Mouse (Mus musculus): Measurements from ENCODE around the gene Pak4. TPM values are rescaled to one million over a fixed set of nuclear protein-coding genes. Genes with fewer than 3 reads are reported as not detected.
"Not testable (repeated sequence)": the region's sequence is repeated elsewhere in the genome, so short reads cannot be mapped to it uniquely, and the experiment has no call there.

Gene Pak4
- total RNA-seq, 4 experiments from 2014 or later: 8.4 to 9.0 (median 8.5) TPM

DNA sequence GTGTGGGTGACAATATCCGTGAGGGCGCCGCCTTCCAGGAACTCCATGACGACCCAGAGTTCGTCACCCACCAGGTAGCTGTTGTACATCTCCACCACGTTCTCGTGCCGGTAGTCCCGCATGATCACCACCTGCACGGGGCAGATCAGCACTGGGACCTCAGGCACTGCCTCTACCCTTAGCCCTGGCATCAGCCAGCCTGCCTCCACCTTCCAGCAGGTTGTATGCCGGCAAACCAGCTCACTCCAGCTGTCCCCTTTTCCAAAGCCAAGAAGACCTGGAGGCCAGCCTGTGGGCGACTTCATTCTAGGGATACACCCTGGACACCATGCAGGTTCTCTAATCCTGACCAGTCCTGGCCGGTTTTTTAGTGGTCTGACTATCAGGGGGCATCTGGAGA, 35.0 kb downstream of the Pak4 start:
- DNase-seq (ENCODE audit: low spot score in 2 of 2): no peak

DNA sequence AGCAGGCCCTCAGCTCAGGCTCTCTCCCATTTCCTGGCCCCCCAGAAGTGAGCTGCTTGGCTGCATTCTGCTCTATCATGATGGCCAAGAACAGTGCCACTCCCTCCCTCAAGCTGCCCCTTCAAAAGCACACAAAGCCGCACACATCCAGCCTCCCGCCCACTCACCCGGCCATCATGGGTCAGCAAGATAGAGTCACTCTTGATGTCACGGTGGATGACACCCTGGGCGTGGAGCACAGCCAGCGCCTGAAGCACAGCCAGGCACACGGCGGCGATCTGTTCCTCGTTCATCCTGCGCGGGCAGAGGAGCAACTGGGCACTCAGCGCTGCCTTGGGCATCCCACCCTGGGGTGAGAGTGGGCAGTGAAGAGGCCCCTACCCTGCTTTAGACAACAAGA, 35.6 kb downstream of the Pak4 start:
- no peak for DNase-seq (ENCODE audit: low spot score in 2 of 2)

DNA sequence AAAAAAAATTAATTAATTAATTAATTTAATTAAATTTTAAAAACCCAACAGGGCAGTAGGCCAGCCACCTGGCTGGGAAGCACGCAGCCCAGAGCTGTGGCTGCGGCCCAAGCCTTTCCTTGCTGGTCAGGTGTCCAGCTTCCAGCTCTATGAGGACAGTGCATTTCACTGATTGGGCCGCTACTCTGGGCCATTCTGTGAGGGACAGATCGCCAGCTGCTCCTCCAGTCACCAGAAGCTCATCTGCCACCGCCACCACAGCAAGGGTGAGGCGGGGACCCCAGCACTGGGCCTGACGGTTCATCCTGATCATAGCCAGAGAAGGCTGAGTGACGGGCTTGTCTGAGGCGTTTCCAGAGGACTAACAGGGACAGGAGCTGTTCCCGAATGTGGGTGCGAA, 36.0 kb downstream of the Pak4 start:
- no peak for DNase-seq (ENCODE audit: low spot score in 2 of 2)

DNA sequence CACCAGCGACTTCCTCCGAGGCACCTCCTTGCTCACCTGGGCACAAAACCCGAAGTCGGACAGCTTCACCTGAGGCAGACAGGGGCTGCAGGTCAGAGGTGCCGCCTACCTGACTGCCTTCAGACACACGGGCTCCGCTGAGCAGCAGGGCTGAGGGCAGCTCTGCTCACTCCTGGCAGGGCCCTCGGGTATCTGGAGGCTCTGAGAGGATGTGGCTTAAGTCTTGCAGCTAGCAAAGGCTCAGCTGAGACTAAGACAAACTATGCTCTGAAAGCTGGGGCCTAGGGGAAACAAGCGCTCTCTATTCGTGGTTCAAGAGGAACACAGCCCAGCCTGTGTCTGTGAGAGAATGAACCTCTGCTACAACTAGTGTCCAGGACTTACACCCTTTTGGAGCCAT, 37.1 kb downstream of the Pak4 start:
- no peak for DNase-seq (ENCODE audit: low spot score in 2 of 2)

DNA sequence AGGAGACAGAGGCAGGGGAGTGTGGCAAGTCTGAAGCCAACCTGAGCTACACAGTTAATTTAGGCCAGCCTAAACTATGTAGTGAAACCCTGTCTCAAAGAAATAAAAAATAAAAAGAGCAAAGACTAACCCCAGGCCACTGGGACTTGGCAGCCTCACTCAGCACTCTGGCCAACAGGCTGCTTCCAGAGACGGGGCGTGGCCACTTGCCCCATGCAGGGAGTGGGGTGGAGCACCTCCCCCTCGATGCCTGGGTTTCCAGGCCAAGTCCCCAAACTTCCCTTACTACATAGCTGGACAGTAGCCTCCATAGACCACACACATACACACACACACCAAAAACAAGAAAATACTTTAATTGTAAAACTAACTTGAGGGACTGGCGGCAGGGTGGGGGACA, 39.5 kb downstream of the Pak4 start:
- DNase-seq (ENCODE audit: low spot score in 2 of 2): no peak

DNA sequence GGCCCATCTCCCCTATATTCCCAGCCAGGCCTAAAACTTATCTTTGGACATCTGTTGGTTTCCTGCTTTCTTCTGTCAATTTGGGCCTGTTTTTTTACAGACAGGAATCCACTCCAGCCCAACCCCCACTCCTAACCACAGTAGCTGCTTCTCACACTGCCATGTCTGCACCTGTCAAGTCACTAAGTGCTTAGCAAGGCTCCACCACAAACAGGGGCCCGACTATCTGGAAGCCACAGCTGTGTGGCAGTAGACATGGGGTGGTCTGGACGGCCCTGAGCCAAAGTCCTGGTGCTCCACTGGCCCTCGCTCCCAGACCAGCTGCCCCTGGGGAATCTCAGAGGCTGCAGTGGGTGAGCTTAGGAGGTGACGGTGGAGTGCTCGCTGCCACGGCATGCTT, 40.3 kb downstream of the Pak4 start:
- DNase-seq (ENCODE audit: low spot score in 2 of 2): no peak

DNA sequence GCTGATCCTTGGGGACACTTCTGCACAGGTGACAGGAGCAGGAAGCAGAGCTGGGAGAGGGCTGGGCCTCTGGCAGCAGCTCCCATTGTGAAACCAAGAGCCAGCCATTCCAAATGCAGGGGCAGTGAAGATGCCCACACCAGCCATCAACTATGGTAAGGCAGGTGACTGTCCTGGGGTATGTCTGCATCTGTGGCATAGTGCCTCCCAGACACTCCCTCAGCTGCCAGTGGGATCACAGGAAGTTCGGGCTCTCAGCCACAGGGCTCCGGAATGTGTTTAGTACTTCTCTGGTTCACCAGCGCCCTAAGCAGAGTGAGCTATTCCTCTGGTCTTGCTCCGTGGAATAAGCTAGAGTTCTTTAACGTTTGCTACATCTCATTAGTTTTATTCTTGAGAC, 40.9 kb downstream of the Pak4 start:
- no peak for DNase-seq (ENCODE audit: low spot score in 2 of 2)

GRCm38 (mm10) chr7:28555939-28556535, 41.9 kb downstream of the Pak4 start:
- DNase-seq (ENCODE audit: low spot score in 2 of 2): no peak

GRCm38 (mm10) chr7:28553076-28553475, 44.9 kb downstream of the Pak4 start:
- DNase-seq (ENCODE audit: low spot score in 2 of 2): no peak

GRCm38 (mm10) chr7:28547628-28548027, 50.4 kb downstream of the Pak4 start:
- no peak for DNase-seq (ENCODE audit: low spot score in 2 of 2)

DNA sequence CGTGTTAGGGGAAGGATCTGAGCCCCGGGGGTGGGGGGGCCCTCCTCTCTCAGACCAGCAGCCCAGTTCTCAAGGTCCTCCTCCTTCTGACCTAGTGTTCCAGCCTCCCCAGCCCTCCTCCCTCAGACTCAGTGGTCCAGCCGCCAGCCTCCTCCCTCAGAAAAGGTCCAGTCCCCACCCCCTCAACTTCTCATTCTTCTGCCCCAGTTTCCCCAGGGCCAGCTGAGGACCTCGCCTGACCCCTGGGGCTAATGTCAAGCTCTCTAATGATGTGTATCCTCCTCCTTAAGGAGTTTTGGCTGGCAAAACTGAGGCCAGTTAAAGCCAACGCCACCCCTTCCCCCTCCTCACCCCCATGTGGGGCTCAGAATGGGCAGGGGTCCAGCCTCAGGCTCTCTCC, 50.8 kb downstream of the Pak4 start, which contains the start of gene Nccrp1:
Gene Nccrp1 (minus strand): TSS at position 101 of the 400 bp plus-strand sequence.
- DNase-seq (ENCODE audit: low spot score in 2 of 2): no peak

DNA sequence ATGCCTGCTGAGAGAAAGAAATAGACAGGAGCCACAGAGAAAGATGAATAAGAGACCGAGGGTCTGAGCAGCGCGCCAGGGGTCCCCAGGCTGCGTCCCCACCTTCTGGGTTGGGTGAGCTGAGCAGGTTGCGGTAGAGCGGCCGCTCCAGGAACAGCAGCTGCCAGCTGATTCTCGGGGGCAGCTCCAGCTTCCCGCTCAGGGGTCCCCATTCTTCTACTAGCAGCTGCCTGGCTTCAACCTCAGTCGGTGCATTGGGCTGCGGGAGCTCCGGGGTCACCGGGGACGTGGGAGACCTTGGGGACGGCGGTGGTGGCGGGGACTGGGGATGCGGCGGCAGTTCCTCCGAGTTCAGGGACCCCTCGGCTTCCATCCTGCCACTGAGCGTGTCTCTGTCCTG, 51.3 kb downstream of the Pak4 start:
- no peak for DNase-seq (ENCODE audit: low spot score in 2 of 2)

DNA sequence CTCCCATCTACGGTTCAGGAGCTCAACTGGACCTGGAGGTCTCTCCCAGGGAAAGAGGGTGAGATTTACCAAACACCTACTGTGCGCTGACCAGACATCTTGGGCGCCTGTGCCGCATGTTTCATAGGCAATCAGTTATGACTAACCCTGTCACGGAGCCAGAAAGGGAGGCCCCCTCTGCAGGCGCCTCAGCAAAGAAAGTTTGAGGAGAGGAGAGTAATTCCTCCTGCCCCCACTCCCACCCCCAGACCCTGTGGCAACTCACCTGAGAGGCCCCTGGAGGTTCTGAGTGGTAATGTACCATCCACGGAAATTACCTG, 52.1 kb downstream of the Pak4 start:
- DNase-seq (ENCODE audit: low spot score in 2 of 2): no peak

DNA sequence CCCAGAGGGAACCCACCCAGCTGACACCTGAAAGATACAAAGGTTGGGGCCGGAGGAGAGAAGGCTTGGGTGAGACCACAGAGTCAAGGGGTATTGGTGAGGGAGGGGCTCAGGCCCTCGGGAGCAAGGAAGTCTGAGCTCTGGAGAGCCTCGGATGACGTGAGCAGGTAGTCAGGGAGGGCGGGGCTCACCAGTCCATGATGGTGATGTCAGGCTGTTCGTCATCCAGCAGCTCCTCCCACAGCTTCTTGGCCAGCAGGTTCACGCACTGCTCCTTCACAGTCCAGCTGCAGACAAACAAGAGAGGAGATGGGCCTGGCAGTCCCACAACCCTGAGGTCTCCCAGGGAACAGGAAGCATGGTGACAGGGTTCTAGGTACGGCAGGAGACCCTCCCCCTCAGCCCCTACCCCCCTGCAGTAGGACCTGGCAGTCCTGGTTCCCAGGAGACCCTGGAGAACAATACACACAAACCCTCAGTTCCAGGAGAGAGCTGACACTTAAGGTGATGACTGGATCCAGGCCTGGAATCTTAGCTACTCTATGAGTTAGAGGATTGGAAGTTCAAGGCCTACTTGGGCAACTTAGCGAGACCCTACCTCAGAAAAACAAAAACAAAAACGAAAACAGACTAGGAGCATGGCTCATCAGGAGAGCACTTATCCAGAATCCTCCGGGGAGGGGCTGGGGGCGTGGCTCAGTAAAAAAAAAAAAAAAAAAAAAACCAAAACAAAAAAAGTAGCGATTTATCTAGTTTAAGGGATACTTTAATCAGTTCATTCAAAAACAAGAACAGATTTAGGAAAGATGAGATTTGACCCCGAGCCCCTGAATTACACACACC, 52.7 kb downstream of the Pak4 start:
- DNase-seq (ENCODE audit: low spot score in 2 of 2): no peak

- DNase-seq (ENCODE audit: low spot score in 2 of 2): no peak
Observed at GRCm38 (mm10) chr7:28544051-28544601, 53.9 kb downstream of the Pak4 start.

DNA sequence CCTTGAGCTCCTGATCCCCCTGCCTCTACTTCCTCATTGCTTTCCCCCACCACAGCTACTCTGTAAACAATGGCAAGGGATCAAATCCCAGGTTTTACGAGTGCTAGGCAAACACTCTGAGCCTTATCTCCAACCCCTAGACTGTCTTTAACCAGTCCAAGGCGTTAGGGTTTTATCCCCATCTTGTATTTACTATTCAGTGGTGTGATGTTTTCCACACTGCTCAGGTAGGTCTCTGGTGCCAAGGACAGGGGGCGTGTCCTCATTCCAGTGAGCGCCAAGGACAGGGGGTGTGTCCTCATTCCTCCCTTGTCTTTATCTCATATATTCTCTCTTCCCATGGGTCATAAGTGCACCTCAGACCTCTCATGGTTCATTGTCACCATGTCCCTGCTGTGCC, 57.5 kb downstream of the Pak4 start, which contains the start of gene Sycn:
Gene Sycn (plus strand): TSS at position 360 of the 400 bp plus-strand sequence.
- DNase-seq (ENCODE audit: low spot score in 2 of 2): no peak

DNA sequence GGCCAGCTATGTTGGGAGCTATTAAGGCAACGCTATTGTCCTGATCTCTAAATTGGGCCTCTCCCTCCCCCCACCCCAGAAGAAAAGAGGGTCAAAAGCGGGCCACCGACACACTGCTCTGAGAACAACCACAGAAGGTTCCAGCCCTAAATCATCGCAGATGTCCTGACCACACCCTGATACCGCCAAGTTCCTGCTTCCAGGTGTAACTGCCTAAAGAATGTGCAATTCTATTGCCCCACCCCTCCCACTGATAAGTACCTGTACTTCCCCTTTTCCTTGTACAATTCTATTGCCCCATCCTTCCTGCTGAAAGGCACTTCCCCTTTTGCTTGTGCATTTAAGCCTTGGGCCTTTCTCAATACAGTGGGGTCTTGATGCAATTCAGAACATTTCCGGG, 59.1 kb downstream of the Pak4 start:
- DNase-seq (ENCODE audit: low spot score in 2 of 2): not testable (repeated sequence)

DNA sequence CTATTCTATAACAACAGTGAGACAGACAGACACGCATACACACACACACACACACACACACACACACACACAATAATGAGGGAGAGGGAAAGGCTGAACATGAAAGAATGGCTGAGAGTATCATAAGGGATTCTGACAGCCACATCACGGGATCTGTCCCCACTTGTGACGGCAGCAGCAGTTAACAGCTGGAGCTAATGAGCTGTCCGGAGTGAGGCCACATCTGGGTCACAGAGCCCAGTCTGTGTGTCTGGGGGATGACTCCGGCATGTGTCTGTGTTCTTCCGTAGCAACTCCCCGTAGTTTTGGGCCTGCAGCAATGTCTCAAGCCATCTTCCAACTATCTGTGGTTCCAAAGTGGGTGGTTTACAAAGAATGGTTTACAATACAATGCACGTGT, 66.0 kb downstream of the Pak4 start:
- no peak for DNase-seq (ENCODE audit: low spot score in 2 of 2)

DNA sequence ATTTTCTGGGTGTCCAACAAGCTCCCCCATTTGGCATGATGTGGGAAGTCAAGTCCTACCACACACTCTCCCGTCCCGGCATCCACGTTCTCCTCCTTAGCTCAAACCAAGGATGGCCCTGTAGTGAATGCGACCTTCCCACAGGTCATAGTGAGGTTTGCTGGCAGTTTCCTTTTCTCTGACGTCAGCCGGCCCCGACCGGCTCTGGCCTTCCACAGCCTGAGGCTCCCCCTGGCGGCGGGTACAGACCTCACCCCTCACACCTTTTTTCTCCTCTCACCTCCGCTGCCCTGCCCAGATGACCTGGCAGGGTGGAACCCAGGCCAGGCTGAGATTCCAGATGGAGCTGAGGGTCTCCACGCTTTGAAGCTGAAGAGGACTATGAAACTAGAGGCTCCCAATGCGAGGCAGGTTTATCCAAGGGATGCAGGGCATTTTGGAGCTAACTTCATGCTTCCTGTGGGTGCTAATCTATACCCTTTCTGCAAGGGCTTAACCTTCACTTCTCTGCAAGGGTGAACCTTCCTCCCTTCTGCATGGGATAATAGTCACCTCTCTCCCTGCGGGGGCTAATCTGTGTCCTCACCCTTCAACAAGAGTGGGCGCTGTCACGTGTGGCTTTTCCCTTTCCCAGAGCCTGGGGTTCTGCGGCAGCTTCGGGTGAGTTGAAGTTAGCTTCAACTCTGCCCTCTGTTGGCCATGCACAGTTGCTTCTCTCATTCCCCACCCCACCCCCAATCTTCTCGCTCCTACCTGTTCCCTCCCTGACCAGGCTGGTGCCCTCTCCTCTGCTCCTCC, 69.9 kb downstream of the Pak4 start:
- peak in 1 of 2 experiments; percentile 52 for DNase-seq (ENCODE audit: low spot score in 2 of 2)

- DNase-seq (ENCODE audit: low spot score in 2 of 2): not testable (repeated sequence)
Observed at GRCm38 (mm10) chr7:28522536-28522935, 75.4 kb downstream of the Pak4 start, which contains the start of gene Ifnl3. Gene Ifnl3 (plus strand): TSS chr7:28522836.

- DNase-seq (ENCODE audit: low spot score in 2 of 2): no peak
Observed at GRCm38 (mm10) chr7:28511441-28511840, 86.5 kb downstream of the Pak4 start.
